Mouse (Mus musculus) liver, postnatal 0 days (tissue): ENCODE measurements around the gene Adrm1.

ENCODE experiments used
- CTCF ChIP-seq: sonication (generic); IDR thresholded peaks from 2 replicates; pipeline ENCODE4 v1.5.1; 2016; ENCODE audit warnings: antibody characterized with exemption, low read depth
- EP300 ChIP-seq: IDR thresholded peaks from 2 replicates; pipeline ENCODE4 v1.6.1; 2016; ENCODE audit warnings: antibody characterized with exemption, low read depth, mild to moderate bottlenecking

DNA sequence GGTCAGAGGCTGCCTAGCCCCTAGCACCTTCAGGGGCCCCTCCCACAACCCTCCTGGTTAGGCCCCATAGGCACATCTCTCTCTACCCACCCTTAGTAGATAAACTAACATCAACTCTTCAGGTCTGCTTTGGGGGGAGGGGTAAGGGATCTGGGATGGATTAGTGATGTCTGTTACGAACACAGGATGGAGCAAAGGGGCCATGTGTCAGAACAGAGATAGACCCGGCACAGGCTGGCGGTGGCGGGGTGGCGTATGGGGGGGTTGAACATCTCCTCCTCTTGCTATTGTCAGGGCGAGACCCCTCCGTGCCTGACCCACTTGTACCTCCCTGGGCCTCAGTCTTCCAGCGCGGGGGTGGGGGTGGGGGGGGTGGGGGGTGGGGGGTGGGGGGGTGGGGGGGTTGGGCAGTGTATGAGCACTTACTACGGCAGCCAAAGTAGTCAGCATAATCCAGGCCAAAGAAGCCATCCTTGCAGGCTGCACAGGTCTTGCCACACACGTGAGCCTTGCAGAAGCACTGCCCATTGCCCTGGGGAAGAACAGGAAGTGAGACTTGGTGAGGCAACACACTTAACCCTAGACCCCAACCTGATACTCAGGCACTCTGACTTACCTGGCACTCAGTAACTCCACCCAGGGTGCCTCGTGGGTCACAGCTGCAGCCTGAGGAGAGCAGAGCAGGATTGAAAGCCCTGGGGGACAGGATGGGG is 25.5 kb downstream of the Adrm1 start:
- TF ChIP-seq CTCF, result no peak
- TF ChIP-seq EP300, result no peak
